Mouse (Mus musculus) lung, postnatal 14 days (tissue): Measurements from ENCODE around the gene AC161166.1.
A peak's percentile ranks its signal among the peaks of the same experiment; 100 is the strongest.

Source experiments
- DNase-seq: peaks from one replicate; pipeline ENCODE4 v3.0.0; 2021

AC161166.1 gene

GRCm38 (mm10) chr7:24482208-24483020, 29.8 kb downstream of the AC161166.1 start:
- DNase-seq = no peak

- peak; percentile 80 for DNase-seq
These were observed 30.6 kb downstream of the AC161166.1 start, which contains the start of gene Cadm4 for GRCm38 (mm10) chr7:24481474-24482207. Cadm4 (plus strand) TSS chr7:24482023.

GRCm38 (mm10) chr7:24480986-24481473, 31.2 kb downstream of the AC161166.1 start:
- no peak for DNase-seq

GRCm38 (mm10) chr7:24480121-24480941, 31.9 kb downstream of the AC161166.1 start:
- no peak for DNase-seq

GRCm38 (mm10) chr7:24479685-24480084, 32.6 kb downstream of the AC161166.1 start:
- DNase-seq = no peak

GRCm38 (mm10) chr7:24478911-24479310, 33.3 kb downstream of the AC161166.1 start:
- DNase-seq = no peak

GRCm38 (mm10) chr7:24476856-24477255, 35.4 kb downstream of the AC161166.1 start:
- no peak for DNase-seq

GRCm38 (mm10) chr7:24476338-24476737, 35.9 kb downstream of the AC161166.1 start:
- no peak for DNase-seq

- DNase-seq = no peak
These were observed 37.3 kb downstream of the AC161166.1 start for GRCm38 (mm10) chr7:24474811-24475506.

GRCm38 (mm10) chr7:24473913-24474529, 38.2 kb downstream of the AC161166.1 start:
- peak; percentile 63 for DNase-seq

- DNase-seq = peak; percentile 46
These were observed 39.3 kb downstream of the AC161166.1 start for GRCm38 (mm10) chr7:24472937-24473336.

- DNase-seq = no peak
These were observed 39.8 kb downstream of the AC161166.1 start for GRCm38 (mm10) chr7:24472442-24472841.

- DNase-seq = no peak
These were observed 41.9 kb downstream of the AC161166.1 start for GRCm38 (mm10) chr7:24470356-24470755.

- DNase-seq = no peak
These were observed 43.1 kb downstream of the AC161166.1 start for GRCm38 (mm10) chr7:24469126-24469525.

- DNase-seq = no peak
These were observed 44.4 kb downstream of the AC161166.1 start for GRCm38 (mm10) chr7:24467886-24468285.

- DNase-seq = no peak
These were observed 45.4 kb downstream of the AC161166.1 start for GRCm38 (mm10) chr7:24466835-24467234.

- DNase-seq = peak; percentile 54
These were observed 49.6 kb downstream of the AC161166.1 start, which contains the start of gene Plaur for GRCm38 (mm10) chr7:24462388-24463319. Plaur (plus strand) TSS chr7:24462484.

GRCm38 (mm10) chr7:24461376-24462051, 50.7 kb downstream of the AC161166.1 start:
- peak; percentile 70 for DNase-seq
